Mouse (Mus musculus) embryo, embryonic 10.5 days (tissue): Measurements from ENCODE around the gene Acvr1c.

ENCODE experiments used
- DNase-seq: peaks from one replicate; pipeline ENCODE4 v3.0.0-alpha.2; 2015; ENCODE audit warnings: low spot score

The Acvr1c gene

DNA sequence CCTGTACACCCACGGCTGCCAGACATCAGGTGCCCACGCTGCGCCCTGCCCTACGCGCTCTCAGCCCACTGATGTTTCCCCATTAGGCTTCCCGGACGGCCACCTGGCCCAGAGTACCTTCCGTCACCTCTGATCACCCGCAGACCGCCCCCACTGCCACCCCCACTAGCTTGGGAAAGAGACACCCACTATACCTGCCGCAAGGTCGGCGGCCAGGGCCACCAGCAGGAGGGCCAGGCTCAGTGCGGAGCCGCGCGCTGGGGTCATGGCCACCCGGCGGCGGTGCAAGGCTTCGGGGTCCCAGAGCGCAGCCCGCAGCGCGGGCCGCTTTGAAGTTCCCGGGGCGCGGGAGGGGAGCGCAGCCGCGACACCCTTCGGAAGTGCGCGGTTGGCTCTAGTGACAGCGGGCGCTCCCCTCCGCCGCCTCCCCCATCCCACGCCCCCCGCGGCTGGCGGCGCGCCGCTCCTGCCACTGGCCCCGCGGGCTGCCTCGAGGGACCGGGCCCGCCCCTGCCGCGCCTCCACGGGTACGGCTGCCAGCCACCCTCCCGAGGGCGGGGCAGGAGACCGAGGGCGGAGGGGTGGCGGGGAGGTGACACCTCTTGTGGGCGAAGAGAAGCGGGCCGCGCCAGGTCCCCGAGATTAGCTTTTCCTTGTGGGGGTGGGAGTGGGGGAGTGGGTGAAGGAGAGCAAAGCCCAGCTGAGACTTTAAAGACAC, at the start of gene Acvr1c:
TSS of gene Acvr1c (minus strand) at position 482 of the 718 bp plus-strand sequence.
- DNase-seq = peak; percentile 30

DNA sequence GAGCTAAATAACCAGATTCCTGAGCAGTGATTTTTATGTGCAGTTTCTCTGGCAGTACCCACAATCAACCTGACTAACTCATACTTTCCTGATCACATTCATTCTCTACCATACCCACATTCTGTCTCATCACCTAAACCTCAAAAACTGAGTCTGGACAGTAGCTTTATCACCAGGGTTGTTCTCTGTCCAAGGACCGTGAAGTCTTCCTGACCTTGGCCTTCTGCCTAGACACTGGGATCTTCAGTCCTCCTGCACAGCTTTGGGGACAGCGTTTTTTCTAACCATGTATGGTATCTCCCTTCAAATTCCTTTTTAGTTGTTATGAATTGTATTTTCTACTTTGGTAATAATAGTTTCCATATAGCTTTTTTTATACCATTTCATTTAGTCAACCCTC, 45.8 kb upstream of the Acvr1c start:
- no peak for DNase-seq

DNA sequence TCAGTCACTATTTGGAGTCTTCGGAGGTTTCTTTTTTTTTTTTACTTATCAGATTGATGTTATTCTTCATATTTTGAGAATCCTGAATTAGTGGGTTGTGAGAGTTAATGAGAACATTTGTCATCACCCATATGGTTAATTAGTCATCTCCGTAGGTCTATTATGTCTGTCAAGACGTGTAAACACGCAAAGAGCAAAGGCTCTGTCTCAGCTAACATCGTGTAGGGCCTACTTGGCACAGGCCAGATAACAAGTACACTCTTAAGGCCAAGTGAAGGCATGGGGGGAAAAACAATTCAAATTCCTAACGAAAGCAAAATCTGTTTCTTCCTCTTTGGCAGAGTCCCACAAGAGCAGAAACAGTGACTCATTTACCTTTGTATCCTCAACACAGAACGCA, 30.9 kb upstream of the Acvr1c start:
- DNase-seq = no peak

DNA sequence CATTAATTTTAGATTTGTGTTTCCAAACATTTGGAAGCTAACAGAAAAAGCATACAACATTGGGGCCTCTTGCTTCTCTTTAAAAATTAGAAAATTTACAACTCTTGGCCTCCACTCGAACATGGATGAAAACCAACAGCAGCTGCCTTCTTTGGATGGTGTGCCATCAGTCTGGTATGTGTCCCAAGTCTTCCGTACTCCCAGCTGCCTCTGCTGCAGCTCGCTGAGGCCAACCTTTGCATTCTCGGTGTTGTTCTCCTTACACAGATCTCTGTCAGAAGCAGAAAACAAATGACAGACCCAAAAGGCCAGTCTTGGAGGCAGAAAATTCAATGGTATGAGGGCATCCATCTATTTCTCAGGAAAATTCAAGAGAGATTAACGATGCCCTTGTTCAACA, 22.3 kb upstream of the Acvr1c start:
- no peak for DNase-seq

DNA sequence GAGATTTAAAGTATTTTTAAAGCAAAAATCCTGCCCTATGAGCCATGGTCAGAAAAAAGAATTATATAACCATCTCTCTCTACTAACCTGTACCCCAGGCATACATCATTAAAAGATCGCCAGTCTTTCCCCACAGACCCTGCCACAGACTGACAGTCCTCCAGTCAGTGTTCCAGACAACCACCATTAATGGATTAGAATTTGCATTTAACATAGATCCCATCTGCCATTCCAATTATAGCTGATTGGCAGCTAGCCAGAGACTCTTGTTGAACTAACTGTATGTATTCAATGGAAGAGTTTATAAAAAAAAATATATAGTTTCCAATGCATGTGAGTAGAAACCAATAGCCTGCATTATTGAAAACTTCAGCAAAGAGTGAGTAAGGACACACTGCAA, 21.8 kb upstream of the Acvr1c start:
- DNase-seq = no peak

DNA sequence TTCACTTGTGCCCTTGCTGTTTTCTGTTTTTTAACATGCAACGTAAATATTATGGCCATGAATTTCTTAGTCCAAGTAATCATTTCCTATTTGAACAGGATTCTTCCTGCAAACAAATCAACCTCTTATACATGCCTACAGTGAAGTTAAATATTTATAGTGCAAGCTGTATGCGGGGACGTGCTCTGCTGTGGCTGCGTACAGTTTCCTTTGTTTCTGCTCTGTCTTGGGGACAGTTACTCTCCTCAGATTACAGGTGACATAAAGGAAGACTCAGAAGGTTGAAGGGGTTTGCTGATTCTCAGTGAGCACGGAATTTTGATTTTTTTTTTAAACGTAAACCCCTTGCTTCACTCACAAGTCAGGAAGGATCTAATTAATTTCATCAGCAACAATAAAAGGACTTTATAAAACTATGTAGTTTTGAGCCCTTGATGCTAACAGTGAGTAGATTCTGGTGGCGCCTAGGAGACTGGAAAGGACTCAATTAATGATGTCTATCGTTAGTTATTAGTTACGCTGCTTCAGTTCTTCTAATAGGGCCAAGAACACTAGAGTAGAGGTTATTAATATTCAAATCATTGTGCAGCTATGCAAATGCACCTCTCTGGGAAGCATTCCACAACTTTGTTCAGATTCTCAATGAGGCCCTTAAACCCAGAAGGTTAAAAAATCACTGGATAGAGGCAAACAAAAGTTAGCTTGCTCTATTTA, 19.9 kb upstream of the Acvr1c start:
- no peak for DNase-seq

DNA sequence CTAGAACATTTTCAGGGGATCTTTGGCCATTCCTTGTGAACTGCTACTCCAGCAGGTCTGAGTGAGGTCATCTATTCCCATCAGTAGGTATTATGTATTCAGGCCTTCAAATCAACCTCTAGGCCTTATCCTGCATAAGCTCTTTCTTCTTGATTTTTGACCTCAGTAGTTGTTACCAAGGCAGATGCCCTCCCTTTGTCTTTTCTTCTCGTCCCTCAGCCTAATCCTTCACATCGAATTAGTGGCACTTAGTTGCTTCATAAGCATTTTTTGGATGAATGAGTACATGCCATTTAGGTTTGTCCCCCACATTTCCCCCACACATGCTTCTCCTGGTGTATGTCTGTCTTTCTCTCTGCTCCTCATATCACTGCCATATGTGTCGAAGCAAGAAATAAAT, 8.5 kb upstream of the Acvr1c start:
- DNase-seq = no peak

DNA sequence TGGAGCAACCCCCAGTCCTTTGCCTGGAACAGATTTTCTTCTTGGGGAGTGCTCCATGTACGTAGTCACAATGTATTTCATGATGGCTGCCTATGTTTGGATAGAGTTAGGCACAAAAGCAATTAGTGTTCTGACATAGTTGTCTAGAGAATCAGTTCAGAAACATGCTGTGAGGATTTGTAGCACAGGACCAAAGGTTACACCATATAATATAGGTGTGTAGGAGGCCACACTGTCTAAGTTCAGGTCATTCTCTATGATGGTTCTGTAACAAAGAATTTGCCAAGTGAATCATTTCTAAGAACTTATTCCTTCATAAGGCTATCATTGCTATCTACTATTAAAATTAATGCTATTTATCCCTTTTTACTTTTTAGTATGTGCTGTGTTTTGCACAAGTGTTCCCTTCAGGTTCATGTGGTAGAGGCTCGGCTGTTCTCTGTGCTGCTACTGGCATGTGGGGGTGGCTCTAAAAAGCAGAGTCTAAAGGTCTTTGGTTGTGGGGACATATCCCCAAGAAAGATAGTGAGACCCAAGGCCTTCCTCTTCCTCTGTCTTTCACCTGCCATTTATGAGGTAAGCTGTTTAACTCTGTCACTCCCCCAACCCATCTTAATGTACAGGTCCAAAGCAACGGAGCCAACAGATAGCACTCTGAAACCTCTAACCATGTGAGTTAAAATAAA, 3.8 kb upstream of the Acvr1c start:
- no peak for DNase-seq

DNA sequence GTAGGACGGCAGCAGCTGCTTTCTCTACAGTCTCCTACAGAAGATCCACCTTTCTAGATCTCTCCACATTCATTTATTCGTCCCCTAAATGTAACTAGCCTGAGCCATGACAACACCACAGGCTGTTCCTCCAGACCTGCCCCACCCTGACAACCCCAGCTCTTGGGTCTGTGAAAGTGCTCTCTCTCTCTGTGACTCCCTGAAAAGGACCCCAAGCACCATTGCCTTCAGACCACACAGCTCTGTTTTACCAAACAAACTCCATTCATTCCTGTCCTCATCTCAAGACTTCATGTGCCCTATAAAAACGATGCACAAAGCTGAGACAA, 401 bp upstream of the Acvr1c start:
- no peak for DNase-seq

DNA sequence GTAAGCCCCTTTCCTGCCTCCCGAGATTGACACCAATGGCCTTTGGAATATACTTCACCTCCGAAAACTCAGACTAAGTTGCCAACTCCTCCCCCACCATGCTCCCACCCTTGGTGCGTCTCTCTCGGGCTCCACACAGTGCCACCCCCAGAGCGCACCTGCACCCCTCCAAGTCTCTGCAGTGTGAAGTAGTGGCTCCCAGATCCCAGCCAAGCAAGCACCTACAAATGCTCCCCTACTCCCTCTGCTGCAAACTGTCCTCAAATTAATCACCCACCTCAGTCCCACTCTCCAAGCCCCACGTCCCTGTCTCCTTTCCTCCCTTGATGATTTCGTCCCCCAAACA, 654 bp downstream of the Acvr1c start:
- peak; percentile 13 for DNase-seq

DNA sequence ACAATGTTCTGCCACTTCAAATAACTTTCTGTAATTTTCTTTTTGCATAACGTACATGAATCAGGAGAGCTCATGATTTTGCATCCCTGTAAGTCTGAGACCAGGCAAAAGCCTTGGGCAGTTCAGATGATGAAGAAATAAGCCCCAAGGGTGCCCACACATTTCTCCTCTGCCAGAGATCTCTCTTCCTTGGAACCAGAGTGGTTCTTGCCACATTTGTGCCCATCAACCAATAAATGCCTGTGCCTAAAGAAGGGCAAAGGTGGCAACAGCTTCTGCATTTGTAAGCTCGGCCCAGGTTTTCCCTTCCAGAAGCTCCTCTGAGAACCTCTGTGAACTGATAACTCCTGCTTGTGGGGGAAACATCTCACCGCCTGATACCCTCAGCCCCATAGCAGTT, 3.3 kb downstream of the Acvr1c start:
- no peak for DNase-seq

DNA sequence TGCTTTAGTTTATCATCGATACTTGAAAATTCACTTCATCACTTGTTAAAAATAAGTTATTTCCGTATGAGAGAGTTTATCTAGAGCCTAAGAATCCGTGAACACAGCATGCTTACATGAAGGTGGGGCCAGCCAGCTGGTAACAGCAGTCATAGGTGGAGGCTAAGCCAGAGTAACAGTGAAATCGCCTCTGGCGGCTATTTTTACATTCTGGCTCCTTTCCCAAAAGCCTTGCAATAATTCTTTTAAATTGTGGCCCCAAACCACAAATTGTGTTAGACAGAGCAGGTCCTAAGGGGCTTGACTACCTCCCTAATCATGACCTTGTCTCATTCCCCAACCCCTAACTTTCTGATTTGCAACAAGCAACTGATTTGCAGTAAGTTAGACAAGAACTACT, 4.8 kb downstream of the Acvr1c start:
- no peak for DNase-seq

DNA sequence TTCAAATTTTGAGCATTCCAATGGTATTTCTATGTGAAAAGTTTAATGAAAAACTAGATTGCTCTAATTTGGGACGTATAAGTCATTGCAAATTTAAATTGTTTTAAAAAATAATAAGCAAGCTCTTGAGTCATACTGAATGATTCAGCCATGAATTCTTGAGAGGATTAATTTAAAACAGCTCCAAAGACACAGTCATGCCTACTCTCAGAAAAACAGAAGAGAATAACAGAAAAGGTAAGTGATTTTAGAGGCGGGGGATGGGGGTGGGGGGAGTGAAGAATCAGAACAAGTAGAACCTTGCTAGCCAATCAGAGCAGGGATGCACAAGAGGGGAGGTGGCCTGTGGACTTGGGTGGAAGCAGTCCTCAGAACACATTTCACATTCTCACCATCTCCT, 7.0 kb downstream of the Acvr1c start:
- no peak for DNase-seq

DNA sequence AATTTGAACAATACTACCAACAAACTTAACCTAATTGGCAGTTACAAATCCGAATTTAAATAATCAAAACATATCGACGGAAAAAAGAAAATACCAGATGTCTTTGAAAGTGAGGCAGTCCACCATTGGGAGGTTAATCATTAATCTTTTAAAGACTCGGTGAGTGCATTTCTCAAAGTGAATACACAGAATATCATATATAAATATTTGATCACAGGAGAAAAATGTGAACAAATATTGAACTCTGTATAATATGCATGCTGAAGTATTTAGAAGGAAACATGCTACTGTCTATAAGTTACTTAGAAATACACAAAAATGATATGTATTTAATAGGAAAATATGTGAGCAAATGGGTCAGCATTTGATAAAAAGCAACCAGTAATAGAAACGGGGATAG, 21.0 kb downstream of the Acvr1c start:
- DNase-seq = no peak

DNA sequence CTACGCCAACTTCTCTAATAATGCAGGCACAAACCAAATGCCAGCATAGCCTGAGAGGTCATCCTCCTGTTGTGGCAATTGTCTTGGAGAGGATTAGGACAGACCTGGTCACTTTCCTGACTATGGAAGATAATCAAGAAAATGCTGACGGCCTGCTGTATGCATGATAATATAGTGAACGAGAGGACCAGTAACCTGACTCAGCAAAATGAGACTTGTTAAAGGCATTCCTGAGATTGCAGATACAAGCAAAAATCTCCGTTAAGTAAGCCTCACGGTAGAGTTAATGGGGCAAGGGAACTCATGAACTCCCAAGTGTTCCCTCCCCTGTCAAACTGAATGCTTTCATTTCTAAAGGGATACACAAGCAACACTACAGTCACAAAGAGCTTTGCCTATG, 28.1 kb downstream of the Acvr1c start:
- DNase-seq = no peak

DNA sequence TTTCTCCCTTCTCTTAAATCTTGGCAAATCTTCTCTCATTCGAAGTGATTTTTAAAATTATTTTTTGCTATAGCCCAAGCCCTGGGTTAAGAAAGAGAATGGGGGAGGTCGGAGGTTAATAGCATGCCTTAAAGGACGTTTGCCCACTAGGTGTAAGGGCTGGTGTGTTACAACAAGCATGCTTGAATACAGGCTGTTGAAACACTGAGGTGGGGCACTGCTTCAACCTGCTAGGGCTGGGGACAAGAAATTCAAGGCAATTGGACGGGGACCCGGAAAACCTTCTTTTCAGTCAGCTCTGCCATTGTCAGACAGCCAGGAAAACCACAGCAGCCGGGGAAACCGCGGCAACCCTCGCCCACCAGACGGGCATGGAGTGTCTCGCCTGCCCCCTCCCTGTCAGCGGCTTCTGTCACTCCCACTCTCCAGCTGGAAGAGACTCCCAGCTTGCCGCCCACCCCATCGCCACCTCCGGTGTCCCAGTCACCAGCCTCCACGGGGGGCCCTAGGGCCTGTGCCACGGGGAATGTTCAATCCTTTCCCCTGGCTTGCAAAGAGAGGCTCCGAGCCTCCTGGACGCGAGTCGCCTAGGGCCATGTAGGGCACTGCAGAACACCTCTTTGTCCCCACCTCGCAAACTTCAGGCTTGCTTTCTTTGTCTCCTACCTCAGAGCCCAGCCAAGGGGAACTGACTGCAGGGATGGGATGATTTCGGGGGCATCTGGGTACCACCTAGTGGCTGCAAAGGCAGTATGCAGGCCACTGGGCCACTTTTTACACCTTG, 33.4 kb downstream of the Acvr1c start:
- peak; percentile 75 for DNase-seq

DNA sequence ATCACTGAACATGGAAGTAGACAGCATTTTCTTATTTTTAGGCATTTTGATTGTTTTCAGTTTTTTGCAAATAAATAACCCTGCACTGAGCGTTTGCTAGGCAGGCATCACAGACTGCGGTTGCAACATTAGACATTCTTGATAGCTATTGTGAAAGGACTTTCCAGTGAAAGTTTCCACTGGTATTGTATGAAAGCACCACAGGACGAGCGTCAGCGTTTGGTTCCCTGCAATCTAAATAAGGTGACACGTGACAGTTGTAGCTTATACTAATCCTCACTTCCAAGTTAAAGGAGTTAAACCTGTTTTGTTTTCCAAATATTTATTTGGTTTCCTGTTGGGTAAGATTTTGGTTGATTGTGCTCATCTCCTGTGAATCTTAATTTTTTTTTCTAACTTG, 34.4 kb downstream of the Acvr1c start:
- no peak for DNase-seq

DNA sequence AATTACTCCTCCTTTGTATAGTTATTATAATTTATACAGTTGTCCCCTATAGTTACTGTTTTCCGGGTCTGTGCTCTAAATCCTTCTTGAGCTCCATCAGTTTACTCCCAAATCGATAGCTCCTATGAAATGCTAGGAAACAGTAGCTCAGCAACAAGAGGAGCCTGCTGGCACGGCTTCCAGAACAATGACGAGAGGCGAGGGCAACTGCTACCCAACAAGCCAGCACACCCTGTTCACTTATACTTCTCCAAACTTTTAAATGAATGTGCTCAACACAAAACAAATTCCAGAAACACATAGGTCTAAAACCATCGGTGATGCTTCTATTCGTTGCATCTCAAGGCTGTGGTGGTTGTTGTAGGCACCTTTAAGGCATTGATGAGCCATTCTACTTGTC, 41.5 kb downstream of the Acvr1c start:
- no peak for DNase-seq

DNA sequence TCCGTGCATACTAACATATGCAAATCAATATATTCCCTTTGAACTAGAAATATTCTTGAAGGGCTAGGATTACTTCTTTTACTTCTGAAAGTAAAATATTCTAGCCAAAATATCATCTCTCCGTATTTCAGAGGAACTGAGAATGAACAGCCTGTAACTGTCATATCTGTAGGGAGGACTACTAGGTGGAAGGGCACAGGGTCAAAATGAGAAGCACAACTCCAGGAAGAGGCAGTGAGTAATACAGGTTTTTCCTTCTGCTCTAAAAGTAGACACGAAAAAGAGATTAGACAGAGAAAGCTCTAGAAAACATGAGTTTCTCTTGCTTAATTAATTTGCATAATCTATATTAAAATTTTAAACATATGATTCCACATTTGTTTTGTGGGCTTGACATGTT, 48.0 kb downstream of the Acvr1c start:
- no peak for DNase-seq

DNA sequence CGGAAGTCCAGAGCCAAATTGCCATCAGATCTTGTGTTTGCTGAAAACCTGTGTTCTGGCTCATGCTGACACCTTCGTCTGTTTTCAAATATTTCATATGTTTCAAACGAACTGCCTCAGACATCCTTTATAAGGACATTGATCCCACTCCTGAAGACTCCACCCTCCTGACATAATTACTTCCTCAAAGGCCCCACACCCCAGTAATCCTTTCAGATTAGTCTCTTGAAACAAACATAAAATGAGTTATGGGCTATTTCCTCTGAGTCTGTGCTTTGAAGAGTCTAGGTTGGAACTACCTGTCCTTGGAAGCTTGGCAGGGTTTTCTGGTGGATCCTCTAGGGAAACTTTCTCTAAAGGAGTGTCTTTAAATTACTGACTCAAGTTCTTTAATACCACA, 53.2 kb downstream of the Acvr1c start:
- no peak for DNase-seq

DNA sequence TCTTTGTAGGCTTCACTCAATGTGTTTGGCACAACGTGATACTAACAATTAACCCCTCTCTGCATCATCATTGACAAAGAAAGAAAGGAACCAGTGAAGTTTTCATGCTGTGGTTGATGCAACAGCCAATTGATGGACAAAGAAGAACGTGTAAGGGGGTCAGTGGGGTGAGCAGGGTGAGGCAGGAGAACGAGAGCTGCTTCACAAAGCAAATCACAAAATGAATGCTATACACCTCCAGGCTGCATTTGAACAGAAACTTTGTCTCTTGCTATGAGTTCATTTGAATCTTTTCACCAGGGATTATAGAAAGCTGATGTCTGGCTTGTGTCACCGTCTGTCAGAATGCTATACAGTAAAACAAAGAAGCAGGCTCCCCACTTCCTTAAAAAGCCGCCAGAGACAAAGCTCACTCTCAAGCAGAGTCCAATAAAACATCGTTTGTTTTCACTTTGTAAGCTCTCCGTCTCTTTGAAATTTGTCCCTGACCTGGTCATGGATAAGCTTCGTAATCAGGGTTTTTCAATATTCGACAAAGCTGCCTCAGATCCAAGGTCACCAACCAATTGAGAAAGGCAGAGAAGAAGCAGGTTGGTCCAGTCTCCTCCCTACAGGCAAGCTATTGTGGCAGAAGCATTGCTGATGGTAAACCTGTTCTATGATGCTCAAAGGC, 67.8 kb downstream of the Acvr1c start:
- DNase-seq = peak; percentile 14

DNA sequence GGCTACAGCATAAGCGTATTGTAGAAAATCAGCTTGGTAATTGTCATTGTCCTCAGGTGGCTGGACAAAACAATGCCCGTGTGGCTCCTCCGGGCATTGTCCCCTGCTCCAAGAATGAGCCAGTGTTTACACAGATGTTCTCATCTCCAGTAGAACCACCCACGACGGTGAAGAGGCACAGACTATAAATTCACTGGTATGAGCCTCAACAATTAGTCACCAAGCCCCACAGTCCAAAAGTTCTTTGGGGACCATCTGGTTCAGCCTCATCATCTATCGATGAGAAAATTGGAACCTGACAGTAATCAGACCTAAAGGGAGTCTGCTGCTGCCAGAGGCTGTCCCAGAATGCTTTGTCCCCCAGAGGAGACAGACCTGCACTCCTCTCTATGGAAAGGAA, 68.4 kb downstream of the Acvr1c start:
- peak; percentile 13 for DNase-seq
